Mouse (Mus musculus): ENCODE results near the gene Zfp827. TPM values are rescaled to one million over a fixed set of nuclear protein-coding genes. Genes with fewer than 3 reads are reported as not detected.
A peak's percentile ranks its signal among the peaks of the same experiment; 100 is the strongest.

Gene Zfp827
- polyA plus RNA-seq, 1 experiment from 2014 or later: 1.0 TPM

DNA sequence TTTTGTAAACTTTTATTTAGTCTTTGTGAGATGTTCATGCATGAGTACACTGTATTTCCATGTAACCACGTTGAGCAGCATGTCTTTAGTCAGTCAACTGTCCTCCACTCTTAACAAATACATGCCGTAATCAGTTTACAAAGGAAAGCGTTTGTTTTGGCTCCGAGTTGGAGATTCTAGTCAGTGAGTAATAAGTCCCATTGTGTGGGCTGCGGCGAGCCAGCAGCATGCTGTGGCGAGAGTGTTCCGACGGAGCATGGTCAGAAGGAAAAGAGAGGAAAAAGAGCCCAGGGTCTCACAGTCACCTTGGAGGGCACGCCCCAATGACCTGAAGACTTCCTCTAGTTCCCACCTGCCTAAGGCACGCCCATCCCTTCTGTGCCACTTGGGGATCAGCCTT, 68.7 kb downstream of the Zfp827 start:
- no peaks in the 10 kb centered on the region for H3K36me3 ChIP-seq
- WGBS (ENCODE audit: insufficient replicate concordance): 75% methylated on average over 11 of the region's 11 CpGs
- H3K4me3 ChIP-seq: no peak overlapping the region
- no peaks in the 10 kb centered on the region for H3K27me3 ChIP-seq (replicated peaks)
- ATAC-seq: no peak
- no peak overlapping the region for H3K27ac ChIP-seq
- H3K9ac ChIP-seq: no peak overlapping the region
- H3K4me2 ChIP-seq: no peak overlapping the region
- H3K4me1 ChIP-seq: no peaks in the 10 kb centered on the region
- no peaks in the 10 kb centered on the region for H3K9me3 ChIP-seq (replicated peaks)

DNA sequence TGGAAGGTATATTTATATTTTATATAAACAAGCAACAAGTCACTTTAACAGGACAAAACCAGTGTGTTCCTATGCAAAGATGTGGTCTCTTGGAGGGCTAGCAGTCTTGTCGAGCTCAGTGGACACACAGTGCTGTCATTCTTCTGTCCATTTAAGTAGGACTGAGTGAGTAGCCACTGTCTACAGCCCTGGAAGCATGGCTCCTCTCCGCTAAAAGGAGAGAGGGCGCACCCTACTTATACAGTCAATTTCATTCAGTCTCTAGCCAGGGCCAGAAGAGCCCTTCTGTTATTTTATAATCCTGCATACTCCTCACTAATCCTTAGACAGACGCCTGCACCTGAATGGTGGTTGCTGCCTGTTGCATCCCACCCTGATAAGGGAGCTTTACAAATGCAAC, 74.5 kb downstream of the Zfp827 start:
- no peak overlapping the region for H3K4me3 ChIP-seq
- no peak for ATAC-seq
- 64% methylated on average over 4 of the region's 4 CpGs for WGBS (ENCODE audit: insufficient replicate concordance)
- no peak overlapping the region for H3K4me2 ChIP-seq
- H3K9me3 ChIP-seq (replicated peaks): no peaks in the 10 kb centered on the region
- peaks cover 15% of the 10 kb centered on the region for H3K4me1 ChIP-seq
- no peaks in the 10 kb centered on the region for H3K36me3 ChIP-seq
- no peak overlapping the region for H3K27ac ChIP-seq
- no peaks in the 10 kb centered on the region for H3K27me3 ChIP-seq (replicated peaks)
- H3K9ac ChIP-seq: no peak overlapping the region

DNA sequence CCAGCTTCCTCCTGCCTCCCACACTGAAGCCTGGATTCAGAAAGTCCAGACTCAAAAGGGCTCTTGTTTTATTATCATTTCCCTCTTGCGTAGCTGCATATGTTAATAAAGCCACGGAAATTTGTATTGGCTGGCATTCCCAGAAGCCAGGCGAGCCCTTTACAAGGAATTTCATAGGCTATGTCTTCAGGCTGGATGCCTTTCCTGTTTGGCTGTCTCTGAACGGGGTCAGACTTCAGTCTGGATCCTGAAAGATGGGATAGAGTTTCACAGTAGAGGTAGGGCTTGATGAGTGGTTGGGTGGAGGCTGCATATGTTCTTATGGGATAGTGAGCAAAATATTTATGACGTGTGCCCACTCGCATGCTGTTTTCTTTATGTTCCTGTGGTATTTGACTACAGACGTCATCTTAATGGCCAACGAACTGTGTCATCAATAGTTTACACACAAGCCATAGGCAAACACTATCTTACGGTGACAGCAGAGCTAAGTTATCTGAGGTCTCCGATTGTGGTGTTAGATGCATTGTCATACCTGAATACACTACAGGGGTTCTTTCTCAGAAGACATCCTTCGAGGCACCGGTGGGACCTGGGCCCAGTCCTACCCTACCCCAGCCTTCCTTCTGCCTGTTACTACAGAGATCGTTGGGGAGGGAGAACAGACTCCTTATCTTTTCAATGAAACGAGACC, 75.1 kb downstream of the Zfp827 start:
- no peaks in the 10 kb centered on the region for H3K27me3 ChIP-seq (replicated peaks)
- no peaks in the 10 kb centered on the region for H3K9me3 ChIP-seq (replicated peaks)
- ATAC-seq: no peak
- H3K27ac ChIP-seq: no peak overlapping the region
- H3K4me2 ChIP-seq: no peak overlapping the region
- 63% methylated on average over 14 of the region's 14 CpGs for WGBS (ENCODE audit: insufficient replicate concordance)
- no peak overlapping the region for H3K9ac ChIP-seq
- no peaks in the 10 kb centered on the region for H3K36me3 ChIP-seq
- H3K4me1 ChIP-seq: peaks cover 15% of the 10 kb centered on the region
- H3K4me3 ChIP-seq: no peak overlapping the region

DNA sequence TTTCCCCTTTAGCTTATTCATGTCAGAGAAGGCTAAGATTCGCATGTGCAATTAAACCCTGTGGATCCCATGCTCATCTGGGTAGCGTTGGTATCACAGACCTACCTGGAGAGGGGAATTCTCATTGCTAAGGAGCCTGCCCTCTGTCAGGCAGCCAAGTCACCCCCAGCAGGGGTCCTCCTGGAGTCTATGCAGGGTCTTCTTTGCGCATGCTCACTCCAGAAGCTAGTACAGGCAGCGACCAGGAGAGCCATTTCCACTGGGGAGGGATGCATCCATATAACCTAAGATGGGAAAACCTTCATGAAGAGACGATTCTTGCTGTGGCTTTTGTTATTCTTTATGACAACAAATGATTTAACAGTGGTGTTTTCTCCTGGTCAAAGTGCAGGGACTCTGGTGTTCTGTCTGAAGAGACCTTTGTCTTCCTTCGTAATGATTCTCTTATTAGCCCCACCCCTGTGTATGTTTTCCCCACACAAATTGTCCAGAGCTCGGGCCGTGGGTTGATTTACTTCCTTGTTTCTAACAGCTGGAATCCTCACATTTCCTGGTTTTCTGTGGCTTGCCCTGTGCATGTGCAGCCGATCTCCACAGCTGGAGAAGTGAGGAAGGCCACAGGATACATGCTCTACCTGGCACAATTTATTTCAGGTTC, 75.8 kb downstream of the Zfp827 start:
- H3K27me3 ChIP-seq (replicated peaks): no peaks in the 10 kb centered on the region
- no peak overlapping the region for H3K4me3 ChIP-seq
- no peaks in the 10 kb centered on the region for H3K9me3 ChIP-seq (replicated peaks)
- ATAC-seq: no peak
- peaks cover 15% of the 10 kb centered on the region for H3K4me1 ChIP-seq
- no peak overlapping the region for H3K4me2 ChIP-seq
- H3K36me3 ChIP-seq: no peaks in the 10 kb centered on the region
- 55% methylated on average over 9 of the region's 9 CpGs for WGBS (ENCODE audit: insufficient replicate concordance)
- no peak overlapping the region for H3K27ac ChIP-seq
- H3K9ac ChIP-seq: no peak overlapping the region

DNA sequence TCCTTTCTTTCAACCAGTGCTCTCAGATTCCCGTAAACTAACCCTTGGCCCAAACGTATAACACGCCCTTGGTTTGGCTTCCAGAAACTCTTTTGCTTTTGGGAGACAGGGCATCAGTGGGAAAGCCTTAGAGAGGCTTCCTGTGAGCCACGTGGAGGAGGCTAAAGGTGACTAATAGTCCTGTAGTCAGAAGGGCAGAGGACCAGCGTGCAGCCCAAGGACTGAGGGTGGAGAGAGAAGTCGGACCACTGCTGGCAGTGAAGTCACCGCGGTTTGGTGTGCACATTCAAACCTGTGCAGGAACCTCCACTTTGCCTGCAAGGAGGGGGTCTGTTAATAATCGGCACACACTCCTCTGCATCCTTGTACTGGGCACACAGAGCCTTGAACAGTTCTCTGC, 76.4 kb downstream of the Zfp827 start:
- H3K27me3 ChIP-seq (replicated peaks): no peaks in the 10 kb centered on the region
- H3K27ac ChIP-seq: no peak overlapping the region
- H3K36me3 ChIP-seq: no peaks in the 10 kb centered on the region
- ATAC-seq: no peak
- H3K4me2 ChIP-seq: no peak overlapping the region
- peaks cover 15% of the 10 kb centered on the region for H3K4me1 ChIP-seq
- WGBS (ENCODE audit: insufficient replicate concordance): 64% methylated on average over 9 of the region's 9 CpGs
- no peak overlapping the region for H3K9ac ChIP-seq
- no peaks in the 10 kb centered on the region for H3K9me3 ChIP-seq (replicated peaks)
- no peak overlapping the region for H3K4me3 ChIP-seq

DNA sequence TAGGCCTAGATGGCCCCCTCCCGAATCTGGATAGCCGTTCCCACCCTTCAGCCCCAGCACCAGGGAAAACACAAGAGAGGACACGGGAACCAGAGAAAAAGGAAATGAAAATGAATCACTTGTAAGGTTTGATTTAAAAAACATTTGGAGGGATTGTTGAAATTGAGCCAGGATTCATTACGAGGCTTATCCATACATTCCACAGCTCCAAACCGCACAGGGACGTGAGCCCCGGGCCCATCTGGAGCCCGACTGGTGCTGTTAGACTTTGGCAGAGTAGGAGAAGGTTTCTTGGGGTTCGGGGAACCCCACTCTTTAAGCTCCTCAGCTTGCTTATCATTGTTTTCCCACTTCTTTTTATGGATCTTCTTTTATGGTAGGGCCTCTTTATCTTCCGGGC, 76.9 kb downstream of the Zfp827 start:
- Histone ChIP-seq H3K4me2 (no peak overlapping the region), H3K9me3 (replicated peaks) (no peaks in the 10 kb centered on the region), H3K9ac (no peak overlapping the region), H3K4me3 (no peak overlapping the region), H3K36me3 (no peaks in the 10 kb centered on the region), H3K27me3 (replicated peaks) (no peaks in the 10 kb centered on the region), H3K27ac (no peak overlapping the region), H3K4me1 (peaks cover 15% of the 10 kb centered on the region)
- ATAC-seq: no peak
- 72% methylated on average over 10 of the region's 10 CpGs for WGBS (ENCODE audit: insufficient replicate concordance)

DNA sequence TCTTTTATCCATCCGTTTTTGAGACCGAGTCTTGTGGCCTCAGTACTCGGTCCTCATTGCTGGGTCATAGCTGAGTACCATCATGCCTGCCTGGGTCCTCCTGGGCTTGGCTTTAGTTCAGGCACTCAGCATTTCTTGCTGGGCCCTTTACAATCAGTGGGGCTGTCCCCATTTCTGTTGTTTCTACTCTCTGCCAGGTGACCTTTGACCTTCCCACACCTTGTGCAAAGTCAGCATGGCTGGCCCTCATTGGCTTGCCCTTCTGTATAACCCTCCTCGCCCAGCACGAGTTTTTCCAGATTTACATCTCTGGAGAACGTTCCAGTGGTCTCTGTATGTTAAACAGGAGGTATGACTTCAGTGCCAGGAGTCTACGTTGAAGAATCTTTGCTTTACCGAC, 83.2 kb downstream of the Zfp827 start:
- no peak overlapping the region for H3K4me2 ChIP-seq
- no peak overlapping the region for H3K4me3 ChIP-seq
- H3K36me3 ChIP-seq: no peaks in the 10 kb centered on the region
- H3K9ac ChIP-seq: no peak overlapping the region
- no peaks in the 10 kb centered on the region for H3K27me3 ChIP-seq (replicated peaks)
- no peaks in the 10 kb centered on the region for H3K4me1 ChIP-seq
- no peak for ATAC-seq
- no peaks in the 10 kb centered on the region for H3K9me3 ChIP-seq (replicated peaks)
- no peak overlapping the region for H3K27ac ChIP-seq
- WGBS (ENCODE audit: insufficient replicate concordance): 71% methylated on average over 8 of the region's 8 CpGs

DNA sequence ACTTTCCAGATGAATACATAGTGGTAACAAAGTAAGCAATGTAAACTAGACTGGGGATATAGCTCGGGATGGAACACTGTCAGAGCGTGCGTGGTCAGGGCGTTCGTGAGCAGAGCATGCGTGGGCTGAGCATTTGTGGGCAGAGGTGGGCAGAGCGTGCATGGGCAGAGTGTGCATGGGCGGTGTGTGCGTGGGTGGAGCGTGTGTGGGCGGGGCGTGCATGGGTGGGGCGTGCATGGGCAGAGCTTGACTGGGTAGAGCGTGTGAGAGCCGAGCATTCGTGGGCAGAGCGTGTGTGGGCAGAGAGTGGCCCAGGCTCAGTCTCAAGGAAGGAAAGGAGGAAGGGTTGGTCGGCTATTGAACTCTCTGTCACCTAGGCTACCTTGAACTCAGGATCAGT, 84.2 kb downstream of the Zfp827 start:
- no peaks in the 10 kb centered on the region for H3K4me1 ChIP-seq
- no peak overlapping the region for H3K27ac ChIP-seq
- 82% methylated on average over 17 of the region's 18 CpGs for WGBS (ENCODE audit: insufficient replicate concordance)
- no peaks in the 10 kb centered on the region for H3K27me3 ChIP-seq (replicated peaks)
- H3K36me3 ChIP-seq: no peaks in the 10 kb centered on the region
- no peak overlapping the region for H3K9ac ChIP-seq
- no peak overlapping the region for H3K4me3 ChIP-seq
- ATAC-seq: 0 out of 2 replicates have a peak, but pooled peaks have one; percentile 43
- no peak overlapping the region for H3K4me2 ChIP-seq
- no peaks in the 10 kb centered on the region for H3K9me3 ChIP-seq (replicated peaks)

DNA sequence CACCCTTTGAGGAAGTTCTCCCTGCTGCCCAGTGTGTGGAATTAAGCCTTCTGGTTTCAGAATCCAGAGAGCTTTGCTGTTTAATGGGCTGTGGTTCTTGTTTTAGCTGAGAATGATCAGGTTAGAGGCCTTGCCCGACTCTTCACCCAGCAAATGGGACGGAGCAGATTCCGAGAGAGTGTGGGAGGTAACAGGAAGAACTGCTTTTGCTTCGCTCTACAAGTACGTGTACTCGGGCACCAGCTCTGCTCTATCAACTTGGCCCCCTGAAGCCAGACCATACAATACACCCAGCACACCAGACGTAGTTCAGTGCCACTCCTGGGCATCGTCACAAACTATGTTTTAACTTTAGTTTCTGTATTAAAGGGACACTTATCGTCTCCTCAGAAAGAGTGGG, 85.3 kb downstream of the Zfp827 start:
- Histone ChIP-seq H3K27ac (no peak overlapping the region), H3K4me2 (no peak overlapping the region), H3K27me3 (replicated peaks) (no peaks in the 10 kb centered on the region), H3K9me3 (replicated peaks) (no peaks in the 10 kb centered on the region), H3K4me3 (no peak overlapping the region), H3K9ac (no peak overlapping the region), H3K36me3 (no peaks in the 10 kb centered on the region), H3K4me1 (no peaks in the 10 kb centered on the region)
- 68% methylated on average over 9 of the region's 9 CpGs for WGBS (ENCODE audit: insufficient replicate concordance)
- no peak for ATAC-seq

DNA sequence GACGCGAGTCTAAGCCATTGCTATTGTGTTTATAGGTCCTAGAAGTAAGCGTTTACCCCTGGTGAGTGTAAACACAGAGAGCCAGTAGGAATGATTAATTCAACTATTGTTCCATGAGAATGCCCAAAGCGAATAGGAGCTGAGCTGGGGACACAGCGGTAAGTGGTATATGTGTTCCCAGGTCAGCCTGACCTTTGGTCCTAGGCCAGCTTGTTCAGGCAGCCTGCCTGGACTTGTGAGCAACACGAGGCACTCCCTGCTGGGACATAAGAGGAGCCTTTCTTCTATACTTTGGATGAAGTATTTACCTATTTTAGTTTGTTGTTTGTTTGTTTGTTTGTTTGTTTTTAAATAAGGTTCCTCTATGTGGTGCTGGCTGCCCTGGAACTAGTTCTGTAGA, 86.3 kb downstream of the Zfp827 start:
- H3K9ac ChIP-seq: no peak overlapping the region
- H3K36me3 ChIP-seq: no peaks in the 10 kb centered on the region
- WGBS (ENCODE audit: insufficient replicate concordance): 76% methylated on average over 6 of the region's 6 CpGs
- no peak overlapping the region for H3K4me3 ChIP-seq
- no peaks in the 10 kb centered on the region for H3K4me1 ChIP-seq
- no peaks in the 10 kb centered on the region for H3K9me3 ChIP-seq (replicated peaks)
- no peak overlapping the region for H3K4me2 ChIP-seq
- H3K27me3 ChIP-seq (replicated peaks): no peaks in the 10 kb centered on the region
- ATAC-seq: no peak
- H3K27ac ChIP-seq: no peak overlapping the region

DNA sequence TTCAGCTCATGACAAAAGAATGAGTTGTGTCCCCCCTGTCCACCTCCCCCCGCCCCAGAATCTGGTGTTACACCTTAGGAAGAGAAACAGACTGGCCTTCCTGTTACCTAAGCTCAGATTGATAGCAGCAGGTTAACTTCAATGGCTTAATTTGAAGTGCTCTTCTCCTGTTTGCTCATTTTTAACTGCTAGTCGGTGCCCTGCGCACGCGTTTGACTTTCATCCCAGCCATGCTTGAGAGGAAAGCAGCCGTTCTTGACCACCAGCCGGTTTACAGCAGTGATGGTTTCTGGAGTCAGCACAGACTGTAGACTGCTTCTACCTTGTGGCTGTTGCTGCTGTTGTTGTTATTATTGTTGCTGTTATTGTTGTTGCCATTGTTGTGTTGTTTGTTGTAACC, 88.2 kb downstream of the Zfp827 start:
- H3K27ac ChIP-seq: no peak overlapping the region
- ATAC-seq: no peak
- H3K9ac ChIP-seq: no peak overlapping the region
- no peak overlapping the region for H3K4me3 ChIP-seq
- no peaks in the 10 kb centered on the region for H3K9me3 ChIP-seq (replicated peaks)
- H3K4me1 ChIP-seq: no peaks in the 10 kb centered on the region
- H3K4me2 ChIP-seq: no peak overlapping the region
- WGBS (ENCODE audit: insufficient replicate concordance): 82% methylated on average over 7 of the region's 7 CpGs
- no peaks in the 10 kb centered on the region for H3K27me3 ChIP-seq (replicated peaks)
- H3K36me3 ChIP-seq: 0 out of 2 replicates have a peak, but pooled peaks cover 4% of the 10 kb centered on the region

DNA sequence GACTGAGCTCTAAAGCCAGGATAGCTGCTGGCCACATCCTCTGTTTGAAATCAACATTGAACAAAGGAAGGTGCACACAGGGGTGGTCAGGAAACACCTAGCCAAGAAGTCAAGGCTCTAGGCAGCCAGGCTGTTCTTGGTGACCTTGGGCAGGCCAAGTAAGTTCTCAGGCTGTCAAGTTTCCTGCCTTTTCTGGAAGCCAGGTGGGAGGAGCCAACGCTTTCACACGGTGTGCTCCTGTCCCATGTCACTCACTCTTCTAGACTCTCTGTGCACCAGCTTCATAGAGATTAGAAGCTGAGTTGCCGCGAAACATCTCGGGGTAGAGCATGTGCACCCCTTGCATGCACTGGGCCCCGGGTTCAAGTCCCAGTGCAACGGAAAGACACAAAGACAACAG, 89.5 kb downstream of the Zfp827 start:
- WGBS (ENCODE audit: insufficient replicate concordance): 77% methylated on average over 7 of the region's 7 CpGs
- Histone ChIP-seq H3K36me3 (0 out of 2 replicates have a peak, but pooled peaks cover 5% of the 10 kb centered on the region), H3K27me3 (replicated peaks) (no peaks in the 10 kb centered on the region), H3K4me2 (no peak overlapping the region), H3K9me3 (replicated peaks) (no peaks in the 10 kb centered on the region), H3K9ac (no peak overlapping the region), H3K4me3 (no peak overlapping the region), H3K4me1 (no peaks in the 10 kb centered on the region), H3K27ac (no peak overlapping the region)
- ATAC-seq: no peak

Measured in liver, embryonic 12.5 days (tissue).